Mouse (Mus musculus): ENCODE data around the gene Chmp6. TPM values are rescaled to one million over a fixed set of nuclear protein-coding genes. Genes with fewer than 3 reads are reported as not detected.

The Chmp6 gene
- polyA plus RNA-seq, 1 experiment from 2014 or later: 25.4 TPM

GRCm38 (mm10) chr11:119947897-119948296, 34.7 kb downstream of the Chmp6 start:
- Histone ChIP-seq H3K27me3 (peaks cover 30% of the 10 kb centered on the region), H3K9ac (no peak overlapping the region), H3K36me3 (replicated peaks) (no peaks in the 10 kb centered on the region), H3K4me1 (replicated peaks) (peaks cover 57% of the 10 kb centered on the region), H3K4me3 (replicated peaks) (no peak overlapping the region), H3K27ac (replicated peaks) (peak overlapping the region; percentile 55; the same call in 1 of the 2 replicates), H3K4me2 (peak overlapping the region; percentile 20; the same call in 1 of the 2 replicates), H3K9me3 (replicated peaks) (no peaks in the 10 kb centered on the region)
- ATAC-seq (ENCODE audit: insufficient read depth): no peak
- WGBS (ENCODE audit: insufficient replicate concordance): 40% methylated on average over 2 of the region's 2 CpGs

DNA sequence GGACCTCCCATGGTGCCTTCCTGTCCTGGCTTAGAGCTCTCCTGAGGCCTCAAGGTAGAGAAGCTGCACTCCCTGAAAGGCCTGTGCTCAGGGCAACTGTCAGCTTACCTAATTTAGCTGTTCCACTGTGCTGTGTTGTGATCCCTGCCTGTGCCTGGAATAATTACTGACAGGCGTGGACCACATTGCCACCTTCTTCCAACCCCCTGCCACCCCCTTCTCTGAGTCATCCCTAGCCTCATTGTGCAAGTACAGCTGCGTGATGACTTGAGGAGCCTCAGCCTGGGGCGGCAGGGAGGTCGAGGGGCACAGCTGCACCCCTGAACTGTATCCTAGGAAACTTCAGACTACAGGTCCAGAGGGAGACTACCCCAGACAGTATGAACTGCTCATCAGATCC, 35.1 kb downstream of the Chmp6 start:
- Histone ChIP-seq H3K9ac (no peak overlapping the region), H3K9me3 (replicated peaks) (no peaks in the 10 kb centered on the region)

DNA sequence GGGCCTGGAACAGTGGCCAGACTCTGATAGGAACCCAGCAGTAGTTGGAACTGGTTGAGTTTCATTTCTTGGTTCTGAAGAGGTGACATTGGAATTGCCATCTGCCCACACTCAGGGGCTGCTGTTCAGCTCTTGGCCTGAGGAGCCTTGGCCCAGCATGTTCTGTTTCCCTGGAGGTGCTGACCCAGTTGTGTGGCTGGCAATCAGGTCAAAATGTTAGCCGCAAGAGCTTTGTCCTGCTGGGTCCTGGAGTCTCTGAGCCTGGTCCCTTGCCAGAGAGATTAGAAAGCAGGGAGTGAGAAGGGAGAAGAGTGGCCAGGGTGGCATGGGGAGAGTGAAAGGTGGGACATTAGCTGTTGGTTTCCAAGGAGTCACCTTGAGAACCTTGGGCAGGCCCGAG, 35.6 kb downstream of the Chmp6 start:
- peaks cover 58% of the 10 kb centered on the region for H3K4me1 ChIP-seq (replicated peaks)
- no peak overlapping the region for H3K4me3 ChIP-seq (replicated peaks)

More for the DNA sequence above, 35.1 kb downstream of the Chmp6 start:
- WGBS (ENCODE audit: insufficient replicate concordance): 47% methylated on average over 4 of the region's 4 CpGs
- H3K4me3 ChIP-seq (replicated peaks): no peak overlapping the region
- H3K4me2 ChIP-seq: no peak overlapping the region
- peaks cover 25% of the 10 kb centered on the region for H3K27me3 ChIP-seq
- no peaks in the 10 kb centered on the region for H3K36me3 ChIP-seq (replicated peaks)
- ATAC-seq (ENCODE audit: insufficient read depth): no peak
- peaks cover 57% of the 10 kb centered on the region for H3K4me1 ChIP-seq (replicated peaks)
- H3K27ac ChIP-seq (replicated peaks): no peak overlapping the region

DNA sequence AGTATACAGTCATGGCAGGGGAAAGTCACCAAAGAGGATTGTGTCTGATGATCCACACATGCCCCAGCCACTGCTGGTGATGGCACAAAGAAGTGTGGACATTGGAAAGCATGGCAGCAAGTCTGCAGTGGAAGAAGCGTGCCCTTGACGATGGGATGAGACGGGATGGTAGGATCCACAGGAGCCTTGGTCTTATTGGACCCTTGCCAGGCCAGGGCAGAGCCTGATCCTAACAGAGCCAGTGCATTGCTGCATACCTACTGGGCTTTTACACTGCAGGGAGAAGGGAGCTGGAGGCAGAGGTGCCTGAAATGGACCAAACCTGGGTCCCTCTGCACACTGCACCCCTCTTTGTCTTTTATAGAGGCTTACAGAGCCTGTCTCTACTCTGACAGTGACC, 37.3 kb downstream of the Chmp6 start:
- Histone ChIP-seq H3K9me3 (replicated peaks) (no peaks in the 10 kb centered on the region), H3K4me1 (replicated peaks) (peaks cover 69% of the 10 kb centered on the region), H3K4me3 (replicated peaks) (no peak overlapping the region), H3K36me3 (replicated peaks) (no peaks in the 10 kb centered on the region), H3K9ac (no peak overlapping the region), H3K27me3 (peaks cover 3% of the 10 kb centered on the region), H3K27ac (replicated peaks) (no peak overlapping the region), H3K4me2 (no peak overlapping the region)
- WGBS (ENCODE audit: insufficient replicate concordance): 76% methylated on average over 3 of the region's 3 CpGs
- no peak for ATAC-seq (ENCODE audit: insufficient read depth)

More for the DNA sequence above, 35.6 kb downstream of the Chmp6 start:
- 78% methylated on average over 2 of the region's 2 CpGs for WGBS (ENCODE audit: insufficient replicate concordance)
- no peak for ATAC-seq (ENCODE audit: insufficient read depth)
- H3K27ac ChIP-seq (replicated peaks): no peak overlapping the region
- no peak overlapping the region for H3K9ac ChIP-seq
- H3K4me2 ChIP-seq: no peak overlapping the region
- no peaks in the 10 kb centered on the region for H3K36me3 ChIP-seq (replicated peaks)
- H3K27me3 ChIP-seq: peaks cover 20% of the 10 kb centered on the region
- H3K9me3 ChIP-seq (replicated peaks): no peaks in the 10 kb centered on the region

DNA sequence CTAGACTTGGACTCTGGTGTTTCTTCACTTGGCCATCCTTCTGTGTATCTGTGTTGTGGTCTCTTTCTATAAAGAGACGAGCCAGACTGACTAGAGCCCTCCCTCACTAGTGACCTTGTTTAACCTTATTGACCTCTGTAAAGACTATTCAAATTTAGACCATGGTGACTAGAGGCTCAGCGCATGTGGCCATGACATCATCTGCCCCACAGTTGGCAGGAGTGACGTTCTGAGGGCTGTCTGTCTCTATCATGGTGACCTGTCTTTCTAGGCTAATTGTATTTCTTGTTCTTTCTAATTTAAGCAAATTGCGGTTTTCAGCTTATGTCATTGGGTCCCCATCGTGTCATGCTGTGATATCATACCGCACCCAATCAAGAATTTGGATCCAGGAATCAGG, 38.1 kb downstream of the Chmp6 start:
- H3K4me1 ChIP-seq (replicated peaks): peaks cover 70% of the 10 kb centered on the region
- H3K27ac ChIP-seq (replicated peaks): no peak overlapping the region
- 62% methylated on average over 6 of the region's 6 CpGs for WGBS (ENCODE audit: insufficient replicate concordance)
- no peak overlapping the region for H3K4me2 ChIP-seq
- H3K9ac ChIP-seq: no peak overlapping the region
- no peak overlapping the region for H3K4me3 ChIP-seq (replicated peaks)
- no peak for ATAC-seq (ENCODE audit: insufficient read depth)
- no peaks in the 10 kb centered on the region for H3K9me3 ChIP-seq (replicated peaks)
- no peaks in the 10 kb centered on the region for H3K27me3 ChIP-seq
- no peaks in the 10 kb centered on the region for H3K36me3 ChIP-seq (replicated peaks)

DNA sequence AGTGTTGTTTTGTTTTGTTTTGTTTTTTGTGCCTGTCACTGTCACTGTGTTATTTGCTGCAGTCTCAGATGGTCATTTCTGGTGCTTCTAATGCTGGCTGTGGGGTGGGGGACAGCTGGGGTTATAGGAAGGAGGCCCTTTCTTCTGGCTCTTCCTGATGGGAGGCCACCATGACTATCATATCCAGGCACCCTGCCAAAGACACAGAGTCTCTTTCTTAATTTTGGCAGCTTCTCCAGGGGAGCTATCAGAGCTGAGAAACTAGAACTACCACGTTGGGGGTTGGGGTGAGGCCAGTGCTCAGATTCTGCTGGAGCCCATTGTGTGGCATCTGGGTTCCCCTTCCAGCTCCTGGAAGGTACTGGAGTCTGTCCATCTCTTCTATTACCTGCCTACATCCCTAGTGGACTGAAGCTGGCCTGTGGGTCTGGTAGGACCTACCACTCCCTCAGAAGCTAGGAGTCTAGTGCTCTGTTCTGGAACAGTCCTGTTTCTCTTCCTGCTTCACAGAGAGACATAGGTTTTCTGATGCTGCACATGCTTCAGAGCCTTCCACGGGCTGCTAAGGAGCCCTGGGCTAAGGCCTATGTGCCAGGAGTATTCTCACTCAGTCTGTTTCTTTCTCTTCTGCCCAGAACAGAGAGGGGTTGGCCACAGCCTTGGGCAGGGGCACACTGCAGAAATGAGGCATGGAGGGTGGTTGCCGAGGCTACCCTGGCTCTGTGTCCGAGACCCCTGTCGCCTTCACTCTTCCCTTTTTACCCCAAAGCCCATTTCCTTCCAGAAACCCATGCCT, 39.4 kb downstream of the Chmp6 start:
- Histone ChIP-seq H3K27me3 (no peaks in the 10 kb centered on the region), H3K27ac (replicated peaks) (no peak overlapping the region), H3K9me3 (replicated peaks) (no peaks in the 10 kb centered on the region), H3K36me3 (replicated peaks) (no peaks in the 10 kb centered on the region), H3K4me2 (no peak overlapping the region), H3K4me3 (replicated peaks) (no peak overlapping the region), H3K9ac (no peak overlapping the region), H3K4me1 (replicated peaks) (peaks cover 63% of the 10 kb centered on the region)
- WGBS (ENCODE audit: insufficient replicate concordance): 37% methylated on average over 5 of the region's 5 CpGs
- no peak for ATAC-seq (ENCODE audit: insufficient read depth)

DNA sequence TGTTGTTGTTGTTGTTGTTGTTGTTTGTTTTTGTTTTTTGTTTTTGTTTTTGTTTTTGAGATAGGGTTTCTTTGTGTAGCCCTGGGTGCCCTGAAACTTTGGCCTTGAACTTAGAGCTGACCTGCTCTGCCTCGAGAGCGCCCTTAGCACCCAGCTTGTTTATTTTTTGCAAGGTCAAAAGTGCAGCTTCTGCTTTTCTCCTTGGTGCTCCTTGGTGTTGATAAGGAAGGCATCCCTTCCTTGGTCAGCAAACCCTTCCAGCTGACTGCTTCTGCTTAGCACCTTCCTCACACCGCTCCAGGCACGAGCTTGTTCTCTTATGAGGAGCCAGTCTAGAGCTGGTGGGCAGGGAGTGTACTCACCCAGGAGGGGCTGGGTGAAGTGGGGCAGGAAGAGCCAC, 41.0 kb downstream of the Chmp6 start:
- Histone ChIP-seq H3K9ac (no peak overlapping the region), H3K4me2 (no peak overlapping the region; the same call in 1 of the 2 replicates), H3K36me3 (replicated peaks) (0 out of 2 replicates have a peak, but pooled peaks cover 4% of the 10 kb centered on the region), H3K9me3 (replicated peaks) (no peaks in the 10 kb centered on the region), H3K27me3 (no peaks in the 10 kb centered on the region), H3K4me1 (replicated peaks) (peaks cover 50% of the 10 kb centered on the region), H3K4me3 (replicated peaks) (no peak overlapping the region), H3K27ac (replicated peaks) (no peak overlapping the region)
- WGBS (ENCODE audit: insufficient replicate concordance): 19% methylated on average over 4 of the region's 4 CpGs
- ATAC-seq (ENCODE audit: insufficient read depth): no peak

DNA sequence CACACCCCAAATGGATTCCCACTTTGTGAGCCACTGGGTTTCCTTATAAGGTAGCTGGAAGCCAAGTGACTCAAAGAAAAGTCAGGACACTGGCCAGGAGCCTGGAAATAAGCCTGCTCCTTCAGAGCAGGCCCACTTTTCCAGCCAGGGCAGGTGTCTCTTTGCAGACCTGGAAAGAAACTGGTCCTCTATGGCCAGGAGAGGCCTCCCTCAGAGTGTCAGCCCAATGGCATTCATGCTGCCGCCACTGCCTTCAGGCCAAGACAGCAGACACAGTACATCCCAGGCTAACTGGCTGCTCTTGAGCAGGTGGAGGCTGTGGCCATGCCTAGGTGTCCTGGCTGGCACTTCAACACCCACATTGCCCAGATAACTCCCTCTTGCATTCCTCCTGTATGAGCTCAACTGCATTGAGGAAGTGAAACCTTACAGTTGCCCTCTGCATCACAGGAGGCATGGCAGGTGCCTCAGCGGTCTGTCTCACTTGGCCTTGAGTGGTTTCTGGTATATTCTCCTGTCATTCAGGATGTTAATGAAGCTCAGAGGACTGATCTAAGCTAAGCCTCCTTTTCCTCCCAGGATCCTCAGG, 41.6 kb downstream of the Chmp6 start:
- no peak for ATAC-seq (ENCODE audit: insufficient read depth)
- WGBS (ENCODE audit: insufficient replicate concordance): 50% methylated on average over 2 of the region's 2 CpGs
- Histone ChIP-seq H3K36me3 (replicated peaks) (0 out of 2 replicates have a peak, but pooled peaks cover 4% of the 10 kb centered on the region), H3K9me3 (replicated peaks) (no peaks in the 10 kb centered on the region), H3K4me1 (replicated peaks) (peaks cover 48% of the 10 kb centered on the region), H3K4me2 (no peak overlapping the region; the same call in 1 of the 2 replicates), H3K4me3 (replicated peaks) (no peak overlapping the region), H3K9ac (no peak overlapping the region), H3K27ac (replicated peaks) (no peak overlapping the region), H3K27me3 (no peaks in the 10 kb centered on the region)

- Histone ChIP-seq H3K27ac (replicated peaks) (0 out of 2 replicates have a peak overlapping the region, but pooled peaks have one; percentile 45), H3K4me2 (no peak overlapping the region), H3K9me3 (replicated peaks) (no peaks in the 10 kb centered on the region), H3K9ac (no peak overlapping the region), H3K36me3 (replicated peaks) (0 out of 2 replicates have a peak, but pooled peaks cover 4% of the 10 kb centered on the region), H3K4me3 (replicated peaks) (no peak overlapping the region), H3K4me1 (replicated peaks) (peaks cover 48% of the 10 kb centered on the region), H3K27me3 (no peaks in the 10 kb centered on the region)
- 22% methylated on average over 3 of the region's 3 CpGs for WGBS (ENCODE audit: insufficient replicate concordance)
- ATAC-seq (ENCODE audit: insufficient read depth): no peak
Observed at GRCm38 (mm10) chr11:119955432-119955831, 42.2 kb downstream of the Chmp6 start.

GRCm38 (mm10) chr11:119956590-119956989, 43.3 kb downstream of the Chmp6 start:
- no peak overlapping the region for H3K4me3 ChIP-seq (replicated peaks)
- 75% methylated on average over 13 of the region's 13 CpGs for WGBS (ENCODE audit: insufficient replicate concordance)
- H3K36me3 ChIP-seq (replicated peaks): 0 out of 2 replicates have a peak, but pooled peaks cover 4% of the 10 kb centered on the region
- H3K4me1 ChIP-seq (replicated peaks): peaks cover 43% of the 10 kb centered on the region
- H3K9ac ChIP-seq: no peak overlapping the region
- H3K4me2 ChIP-seq: no peak overlapping the region
- H3K27ac ChIP-seq (replicated peaks): no peak overlapping the region
- no peaks in the 10 kb centered on the region for H3K9me3 ChIP-seq (replicated peaks)
- no peak for ATAC-seq (ENCODE audit: insufficient read depth)
- H3K27me3 ChIP-seq: no peaks in the 10 kb centered on the region

DNA sequence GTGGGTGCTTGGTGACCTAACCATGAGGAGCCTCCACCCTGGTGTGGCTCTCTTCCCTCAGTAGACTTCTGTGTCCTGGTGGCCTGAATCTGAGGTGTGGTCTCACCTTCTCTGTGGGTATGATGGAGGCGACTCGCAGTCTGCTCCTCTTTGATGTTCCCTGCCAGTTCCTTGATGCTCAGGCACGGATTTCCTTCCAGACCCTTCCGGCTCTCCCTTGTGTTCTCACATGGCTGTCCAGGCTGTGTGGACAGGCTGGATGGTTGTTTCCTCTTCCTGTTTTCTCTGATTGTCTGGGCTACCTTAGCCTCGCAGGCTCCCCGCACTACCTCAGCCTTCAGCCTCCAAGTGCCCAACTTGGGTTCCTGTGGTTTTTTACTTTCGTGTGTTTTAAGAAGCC, 45.6 kb downstream of the Chmp6 start:
- Histone ChIP-seq H3K9me3 (replicated peaks) (no peaks in the 10 kb centered on the region), H3K4me1 (replicated peaks) (peaks cover 24% of the 10 kb centered on the region), H3K9ac (no peak overlapping the region), H3K36me3 (replicated peaks) (0 out of 2 replicates have a peak, but pooled peaks cover 4% of the 10 kb centered on the region), H3K27ac (replicated peaks) (no peak overlapping the region), H3K4me3 (replicated peaks) (no peak overlapping the region), H3K27me3 (no peaks in the 10 kb centered on the region), H3K4me2 (no peak overlapping the region)
- no peak for ATAC-seq (ENCODE audit: insufficient read depth)
- WGBS (ENCODE audit: insufficient replicate concordance): 47% methylated on average over 7 of the region's 7 CpGs

All from liver, embryonic 15.5 days (tissue).